Mouse (Mus musculus): ENCODE results near the gene Prdm4.

DNA sequence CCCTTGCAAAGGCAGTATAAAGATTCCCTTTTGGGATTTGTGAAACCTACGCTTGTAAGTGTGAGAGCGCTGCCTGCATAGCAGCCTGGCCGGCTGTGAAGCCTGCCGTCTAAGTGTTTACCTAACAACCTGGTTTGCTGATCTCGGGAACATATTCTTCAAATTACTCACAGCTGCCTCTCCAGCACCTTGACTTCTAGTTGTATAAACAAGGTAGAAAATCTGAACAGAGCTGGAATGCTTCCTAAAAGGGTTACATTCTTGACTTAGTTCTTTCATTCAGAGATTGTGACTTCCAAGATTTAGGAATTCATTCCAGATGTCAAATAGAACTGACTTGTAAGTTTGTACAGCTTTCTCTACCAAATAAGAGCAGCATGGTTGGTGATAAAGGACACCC, 41.1 kb downstream of the Prdm4 start:
- TF ChIP-seq CTCF (IDR thresholded peaks at IDR 0.05; ENCODE audit: borderline replicate concordance, extremely low read depth, insufficient read depth, insufficient read length) (no peak), POLR2A (IDR thresholded peaks at IDR 0.05; ENCODE audit: borderline replicate concordance, extremely low read depth, insufficient read depth, insufficient read length, poor library complexity, severe bottlenecking) (no peak)

Measured in brain, embryonic 14.5 days (tissue).